ENCODE assay signal across 21 mouse cellular contexts in the genomic region with DNA sequence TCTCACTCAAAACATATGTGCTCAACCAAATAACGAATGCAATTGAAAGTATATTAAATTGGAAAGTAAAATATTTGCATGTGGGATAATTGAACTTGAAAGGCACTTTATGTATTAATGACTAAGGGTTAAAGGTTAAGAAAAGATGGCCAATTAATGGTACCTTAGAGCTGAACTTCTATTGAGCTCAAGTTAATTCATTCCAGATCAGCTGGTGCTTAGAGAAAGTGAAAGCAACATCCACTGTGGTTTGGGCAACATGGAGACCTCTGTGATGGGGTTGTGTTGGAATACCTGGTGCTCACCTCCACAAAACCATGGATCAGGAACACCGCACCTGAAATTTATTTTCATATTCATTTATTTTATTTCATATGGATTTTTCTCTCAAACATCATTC.
DNase-seq lines count a peak whose midpoint lies in the region; ATAC-seq lines count a peak whose summit lies in the region.
"Had no signal": no experiment of that assay in that cellular context is flagged by ENCODE, and none has a peak within 500 bp of the region (broad histone marks: within the 10 kb centered on the region; RNA-seq: fewer than 3 reads in every experiment).

No protein-coding gene starts in this region.

- peak; percentile 14 for DNase-seq in embryo, embryonic 11 days
- DNase-seq in embryo, embryonic 9.5 days (ENCODE audit: extremely low spot score) = no peak
- peak; percentile 75 for DNase-seq in midbrain, embryonic 11.5 days (ENCODE audit: low spot score, missing footprints)
- DNase-seq in hindlimb bud, embryonic 11.5 days (ENCODE audit: extremely low spot score, low read depth, low spot score) = peak; percentile 60
- DNase-seq in cerebellum, postnatal 14 days = no peak
- DNase-seq: adrenal gland, adult 2 months; adrenal gland, postnatal 10 days; adrenal gland, postnatal 25 days; cerebellum, adult 11-12 months; cerebellum, adult 2 months; cerebellum, adult 9-10 months; cerebellum, postnatal 10 days; cerebellum, postnatal 36 days had no signal

- H3K27me3 ChIP-seq in midbrain, embryonic 11.5 days (ENCODE audit: control insufficient read depth, insufficient read depth, low read length) = no peaks in the 10 kb centered on the region
- H3K27me3 ChIP-seq in midbrain, embryonic 16.5 days (ENCODE audit: control insufficient read depth, insufficient read depth, low read depth, low read length) = no peaks in the 10 kb centered on the region
- H3K27me3 ChIP-seq: embryonic facial prominence, embryonic 13.5 days; embryonic facial prominence, embryonic 15.5 days; forebrain, embryonic 12.5 days had no signal

- 86% methylated on average over 2 of the region's 2 CpGs for WGBS in midbrain, embryonic 11.5 days
- WGBS in midbrain, embryonic 16.5 days = 97% methylated on average over 2 of the region's 2 CpGs

- H3K9me3 ChIP-seq in midbrain, embryonic 11.5 days (ENCODE audit: control insufficient read depth, low read length) = no peaks in the 10 kb centered on the region
- H3K9me3 ChIP-seq in midbrain, embryonic 16.5 days (replicated peaks; ENCODE audit: control insufficient read depth, low read length, poor library complexity, severe bottlenecking) = no peaks in the 10 kb centered on the region
- H3K9me3 ChIP-seq: embryonic facial prominence, embryonic 13.5 days; embryonic facial prominence, embryonic 15.5 days; forebrain, embryonic 10.5 days; forebrain, embryonic 12.5 days had no signal

- no peak overlapping the region for H3K4me3 ChIP-seq in midbrain, embryonic 11.5 days (ENCODE audit: low read depth, low read length)
- no peak overlapping the region for H3K4me3 ChIP-seq in midbrain, embryonic 16.5 days (ENCODE audit: low read depth, low read length)
- H3K4me3 ChIP-seq: embryonic facial prominence, embryonic 13.5 days; embryonic facial prominence, embryonic 15.5 days; erythroblast, embryonic 14.5 days; forebrain, embryonic 10.5 days; forebrain, embryonic 12.5 days had no signal

- H3K36me3 ChIP-seq in midbrain, embryonic 11.5 days (ENCODE audit: control insufficient read depth, insufficient read depth, low read length) = no peaks in the 10 kb centered on the region
- H3K36me3 ChIP-seq in midbrain, embryonic 16.5 days (ENCODE audit: control insufficient read depth, insufficient read depth, low read length) = no peaks in the 10 kb centered on the region
- H3K36me3 ChIP-seq: embryonic facial prominence, embryonic 13.5 days; embryonic facial prominence, embryonic 15.5 days; forebrain, embryonic 10.5 days; forebrain, embryonic 12.5 days had no signal

- no peaks in the 10 kb centered on the region for H3K4me1 ChIP-seq in midbrain, embryonic 11.5 days (ENCODE audit: control insufficient read depth, insufficient read depth, low read length)
- H3K4me1 ChIP-seq in midbrain, embryonic 16.5 days (ENCODE audit: control insufficient read depth, insufficient read depth, low read length) = no peaks in the 10 kb centered on the region
- H3K4me1 ChIP-seq: embryonic facial prominence, embryonic 13.5 days; embryonic facial prominence, embryonic 15.5 days; forebrain, embryonic 10.5 days; forebrain, embryonic 12.5 days had no signal

- H3K27ac ChIP-seq in midbrain, embryonic 11.5 days (ENCODE audit: low read depth, low read length) = no peak overlapping the region
- no peak overlapping the region for H3K27ac ChIP-seq in midbrain, embryonic 16.5 days (ENCODE audit: low read length)
- H3K27ac ChIP-seq: embryonic facial prominence, embryonic 13.5 days; embryonic facial prominence, embryonic 15.5 days; forebrain, embryonic 10.5 days; forebrain, embryonic 12.5 days had no signal

- H3K9ac ChIP-seq in midbrain, embryonic 11.5 days (ENCODE audit: low read length) = no peak overlapping the region
- no peak overlapping the region for H3K9ac ChIP-seq in midbrain, embryonic 16.5 days (ENCODE audit: low read depth, low read length)
- H3K9ac ChIP-seq: embryonic facial prominence, embryonic 13.5 days; embryonic facial prominence, embryonic 15.5 days; forebrain, embryonic 12.5 days had no signal

- no peak for ATAC-seq in midbrain, embryonic 11.5 days (ENCODE audit: low FRiP score)
- ATAC-seq in midbrain, embryonic 16.5 days = no peak
- ATAC-seq: forebrain, embryonic 14.5 days; forebrain, embryonic 16.5 days had no signal

- H3K4me2 ChIP-seq in midbrain, embryonic 11.5 days = no peak overlapping the region
- H3K4me2 ChIP-seq in midbrain, embryonic 16.5 days (ENCODE audit: low read length) = no peak overlapping the region
- H3K4me2 ChIP-seq: embryonic facial prominence, embryonic 13.5 days; embryonic facial prominence, embryonic 15.5 days; forebrain, embryonic 12.5 days had no signal

Comparison
In these comparisons a context has a peak if more than half of its experiments do, and no peak if none do; other contexts are left out.
1. DNase-seq: peak in embryo, embryonic 11 days (single experiment), midbrain, embryonic 11.5 days (single experiment) and hindlimb bud, embryonic 11.5 days (single experiment); none in embryo, embryonic 9.5 days (single experiment) and cerebellum, postnatal 14 days (0 of 2).